Mouse (Mus musculus) heart, adult 9 months (tissue): Measurements from ENCODE around the gene Sult5a1.
A peak's percentile ranks its signal among the peaks of the same experiment; 100 is the strongest.
"Not testable (repeated sequence)": the region's sequence is repeated elsewhere in the genome, so short reads cannot be mapped to it uniquely, and the experiment has no call there.

Experiments used
- DNase-seq, 2 experiments: peaks; one replicate each; pipeline ENCODE4 v3.0.0; 2022; ENCODE audit warnings: low spot score in 2 of 2

Sult5a1 gene

DNA sequence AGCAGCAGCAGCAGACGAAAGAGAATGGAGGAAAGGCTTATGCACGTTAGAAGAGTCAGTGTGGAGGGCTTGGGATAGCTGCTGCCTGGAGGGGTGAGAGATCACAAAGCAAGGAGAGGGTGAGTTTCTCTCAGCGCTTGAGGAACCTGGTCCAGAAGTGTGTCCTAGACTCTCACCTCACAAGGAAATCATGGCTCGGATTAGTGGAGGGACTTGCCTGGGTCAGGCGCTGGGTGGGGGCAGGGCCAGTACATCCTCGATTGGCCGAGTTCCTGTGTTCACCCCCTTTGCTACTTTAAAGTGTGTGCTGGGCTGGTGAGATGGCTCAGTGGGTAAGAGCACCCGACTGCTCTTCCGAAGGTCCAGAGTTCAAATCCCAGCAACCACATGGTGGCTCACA lies 22.3 kb downstream of the Sult5a1 start:
- DNase-seq = no peak

DNA sequence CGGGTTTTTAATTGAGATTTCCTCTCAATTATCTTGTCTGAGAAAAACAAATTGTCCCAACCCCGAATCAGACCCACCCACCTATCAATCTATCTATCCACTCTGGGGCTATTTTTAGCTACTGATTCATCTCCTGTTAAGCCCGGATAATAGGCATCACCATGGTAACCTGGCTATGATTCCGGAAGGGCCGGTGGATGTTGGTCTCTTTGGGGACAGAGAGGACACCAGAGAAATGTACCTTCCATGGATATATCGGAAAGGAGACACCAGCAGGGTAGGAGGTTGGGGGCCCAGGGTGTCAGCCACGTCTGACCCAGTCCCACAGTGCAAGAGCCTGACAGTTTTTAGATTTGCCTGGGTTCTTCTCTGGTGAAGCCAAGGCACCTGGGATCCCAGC lies 22.7 kb downstream of the Sult5a1 start:
- DNase-seq = no peak

DNA sequence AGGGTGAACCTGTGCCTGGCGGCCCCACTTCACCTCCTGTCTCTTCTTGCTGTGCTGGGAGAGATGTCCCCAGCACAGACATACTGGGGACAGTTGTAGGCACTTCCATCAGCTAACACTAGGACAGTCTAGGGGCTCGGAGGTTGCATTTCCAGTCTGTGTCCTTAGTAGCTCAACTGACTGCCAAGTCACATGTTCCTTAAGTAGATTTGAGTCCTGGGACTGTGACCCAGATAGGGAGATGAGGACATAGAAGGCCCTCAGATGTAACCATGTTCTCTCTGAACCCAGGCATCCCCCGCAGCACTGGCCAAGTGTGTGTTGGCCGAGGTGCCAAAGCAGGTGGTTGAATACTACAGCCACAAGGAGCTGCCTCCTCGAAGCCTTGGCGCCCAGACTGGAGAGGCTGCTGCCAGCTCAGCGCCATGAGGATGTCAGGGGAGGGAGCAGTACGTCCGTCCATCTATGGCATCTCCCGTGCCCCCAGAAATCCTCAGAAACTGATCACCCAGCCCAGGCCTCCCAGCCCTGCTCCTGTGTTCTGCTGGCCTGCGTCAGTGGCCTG lies 23.9 kb downstream of the Sult5a1 start:
- no peak for DNase-seq

DNA sequence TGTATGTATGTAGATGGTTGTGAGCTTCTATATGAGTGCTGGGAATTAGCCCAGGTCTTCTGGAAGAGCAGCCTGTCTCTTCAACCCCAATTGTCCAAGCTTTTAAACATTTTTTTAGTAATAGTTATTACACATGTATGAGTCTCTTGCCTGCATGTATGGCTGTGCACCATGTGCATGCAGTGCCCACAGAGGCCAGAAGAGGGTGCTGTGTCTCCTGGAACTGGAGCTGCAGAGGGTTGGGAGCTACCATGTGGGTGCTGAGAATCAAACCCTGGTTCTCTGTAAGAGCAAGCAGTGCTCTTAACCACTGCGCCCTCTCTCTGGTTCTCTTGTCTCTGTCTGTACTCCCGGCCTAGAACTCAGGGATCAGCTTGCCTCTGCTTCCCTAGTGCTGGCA lies 25.2 kb downstream of the Sult5a1 start:
- DNase-seq = no peak

DNA sequence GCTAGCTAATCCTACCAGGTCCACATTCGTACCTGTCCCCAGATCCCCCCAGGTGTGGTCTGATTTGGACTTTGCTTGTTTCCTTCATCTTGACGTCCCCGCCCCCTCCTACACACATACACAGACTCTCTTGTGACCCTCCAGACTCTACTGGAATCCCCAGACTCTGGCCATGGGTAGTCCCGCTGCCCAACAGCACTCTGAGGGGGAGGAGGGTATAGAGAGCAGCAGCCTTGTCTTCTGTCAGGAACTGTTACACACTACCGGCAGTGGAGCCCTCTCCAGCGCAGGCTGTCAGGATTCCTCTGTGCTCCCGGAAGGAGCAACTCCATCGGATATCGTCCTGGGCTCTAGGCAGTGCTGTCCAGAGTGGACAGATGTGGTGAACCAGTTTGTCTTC lies 27.1 kb downstream of the Sult5a1 start:
- DNase-seq = peak in 1 of 2 experiments; percentile 28

DNA sequence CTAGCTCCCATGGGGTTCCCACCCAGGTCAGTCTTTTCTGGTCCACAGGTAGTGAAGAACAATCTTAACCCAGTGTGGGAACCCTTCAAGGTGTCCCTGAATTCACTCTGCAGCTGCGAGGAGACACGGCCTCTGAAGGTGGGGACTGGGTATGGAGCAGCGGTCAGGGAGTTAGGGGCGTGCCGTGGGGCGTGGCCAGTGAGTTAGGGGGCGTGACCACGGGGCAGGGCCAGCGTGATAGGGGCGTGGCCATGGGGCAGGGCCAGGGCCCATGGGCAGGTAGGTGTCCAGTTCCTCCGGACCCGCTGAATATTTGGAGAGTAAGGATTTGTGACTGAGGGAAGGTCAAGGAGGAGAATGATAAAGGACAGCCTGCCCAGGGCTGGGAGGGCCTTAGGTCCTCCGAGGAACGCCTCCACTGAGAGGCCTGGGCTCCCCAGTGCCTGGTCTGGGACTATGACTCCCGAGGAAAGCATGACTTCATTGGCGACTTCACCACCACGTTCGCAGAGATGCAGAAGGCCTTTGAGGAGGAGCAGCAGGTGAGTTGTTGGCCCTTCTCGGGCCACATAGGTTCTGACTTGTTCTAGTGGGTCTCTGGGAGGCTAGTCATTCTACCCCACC lies 31.8 kb downstream of the Sult5a1 start:
- DNase-seq = no peak

DNA sequence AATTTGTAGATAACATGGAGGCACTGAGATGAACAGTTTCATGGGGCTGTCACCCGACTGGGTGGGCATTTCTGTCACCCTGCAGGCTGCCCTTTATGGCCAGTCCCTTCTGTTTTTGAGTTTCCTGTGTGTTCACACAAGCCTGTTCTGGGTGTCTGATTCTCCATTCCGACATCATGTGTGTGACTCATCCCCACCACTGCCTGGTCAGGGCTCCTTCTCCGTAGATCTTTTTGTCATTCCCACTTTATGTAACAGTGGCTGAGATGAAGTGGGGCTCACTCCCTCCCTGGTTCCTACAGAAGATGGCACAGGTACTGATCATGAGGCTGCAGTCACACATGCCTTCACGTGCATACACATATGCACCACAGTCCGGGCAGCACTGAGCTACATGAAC lies 35.4 kb downstream of the Sult5a1 start:
- DNase-seq = no peak

DNA sequence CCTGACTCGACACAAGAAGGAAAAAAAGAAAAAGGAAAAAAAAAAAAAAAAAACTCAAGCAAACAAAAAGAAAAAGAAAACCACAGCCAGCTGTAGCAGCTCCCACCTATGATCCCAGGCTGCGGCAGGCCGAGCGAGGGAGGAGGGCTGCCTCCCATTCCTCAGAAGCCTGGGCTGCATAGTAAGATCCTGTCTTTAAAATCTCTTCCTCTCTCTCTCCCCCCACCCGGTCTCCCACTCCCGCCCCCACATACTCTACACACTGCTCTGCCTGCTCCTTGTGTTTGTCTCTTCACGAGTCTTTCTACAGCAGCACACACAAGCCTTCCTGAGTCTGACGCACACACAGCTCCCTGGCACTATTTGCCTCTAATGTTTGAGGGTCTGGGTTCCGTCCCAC lies 36.1 kb downstream of the Sult5a1 start:
- no peak for DNase-seq

DNA sequence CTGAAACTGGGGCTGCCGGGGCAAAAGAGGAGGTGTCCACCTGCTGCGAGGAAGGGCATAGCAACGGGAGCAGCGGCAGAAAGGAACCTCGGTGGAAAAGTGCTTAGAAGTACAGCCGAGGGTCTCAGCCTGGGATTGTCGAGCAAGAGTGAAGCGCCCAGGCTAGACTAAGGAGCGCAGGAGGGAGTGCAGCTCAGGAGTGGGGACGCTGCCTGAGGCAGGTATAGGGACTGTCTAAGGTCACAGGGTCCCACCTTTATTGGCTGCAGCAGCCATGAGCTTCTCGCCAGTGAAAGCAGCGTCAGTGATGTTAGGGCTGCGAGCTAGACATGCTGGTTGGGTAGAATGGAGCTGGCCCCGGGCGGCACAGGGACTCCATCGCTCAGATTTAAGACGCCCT lies 40.4 kb downstream of the Sult5a1 start:
- no peak for DNase-seq

DNA sequence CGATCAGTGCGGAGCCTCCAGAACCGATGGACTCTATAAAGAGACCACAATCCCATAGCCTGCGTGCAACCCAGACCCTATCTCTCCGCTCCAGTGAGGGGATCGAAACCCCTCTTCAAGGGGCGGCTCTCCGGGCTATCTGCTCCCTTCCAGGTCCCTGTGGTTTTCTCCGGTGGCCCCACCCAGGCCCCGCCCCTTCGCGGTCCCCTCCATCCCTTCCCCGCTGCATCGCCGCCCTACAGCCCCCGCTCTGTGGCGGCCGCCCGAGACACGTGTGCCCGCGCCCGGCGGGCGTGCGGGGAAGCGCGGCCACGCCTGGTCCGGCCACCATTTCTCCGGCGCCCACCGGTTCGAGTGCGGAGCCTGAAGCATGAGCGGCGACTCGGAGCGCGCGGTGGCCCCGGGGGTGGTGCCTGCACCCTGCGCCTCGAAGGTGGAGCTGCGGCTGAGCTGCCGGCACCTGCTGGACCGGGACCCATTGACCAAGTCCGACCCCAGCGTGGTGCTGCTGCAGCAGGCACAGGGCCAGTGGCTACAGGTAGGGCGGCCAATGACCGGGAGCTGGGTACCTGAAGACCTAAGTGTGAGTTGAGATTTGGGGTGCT lies 40.9 kb downstream of the Sult5a1 start, which contains the start of gene Cpne7:
Gene Cpne7, plus strand, starts transcription at position 248 of the 605 bp plus-strand sequence.
- no peak for DNase-seq

DNA sequence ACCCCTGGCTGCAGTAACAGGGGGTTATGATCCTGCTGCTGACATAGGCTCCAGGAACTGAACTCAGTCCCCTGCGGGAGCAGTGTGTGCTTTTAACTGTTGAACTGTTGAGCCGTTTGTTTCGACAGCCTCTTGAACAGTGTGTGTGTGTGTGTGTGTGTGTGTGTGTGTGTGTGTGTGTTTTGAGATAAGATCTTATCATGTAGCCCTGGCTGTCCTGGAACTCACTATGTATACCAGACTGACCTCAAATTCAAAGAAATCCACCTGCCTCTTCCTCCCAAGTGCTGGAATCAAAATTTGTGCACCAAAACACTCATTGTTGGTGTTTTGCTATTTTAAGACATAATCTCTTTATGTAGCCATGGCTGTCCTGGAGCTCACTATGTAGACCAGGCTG lies 43.5 kb downstream of the Sult5a1 start:
- no peak for DNase-seq

DNA sequence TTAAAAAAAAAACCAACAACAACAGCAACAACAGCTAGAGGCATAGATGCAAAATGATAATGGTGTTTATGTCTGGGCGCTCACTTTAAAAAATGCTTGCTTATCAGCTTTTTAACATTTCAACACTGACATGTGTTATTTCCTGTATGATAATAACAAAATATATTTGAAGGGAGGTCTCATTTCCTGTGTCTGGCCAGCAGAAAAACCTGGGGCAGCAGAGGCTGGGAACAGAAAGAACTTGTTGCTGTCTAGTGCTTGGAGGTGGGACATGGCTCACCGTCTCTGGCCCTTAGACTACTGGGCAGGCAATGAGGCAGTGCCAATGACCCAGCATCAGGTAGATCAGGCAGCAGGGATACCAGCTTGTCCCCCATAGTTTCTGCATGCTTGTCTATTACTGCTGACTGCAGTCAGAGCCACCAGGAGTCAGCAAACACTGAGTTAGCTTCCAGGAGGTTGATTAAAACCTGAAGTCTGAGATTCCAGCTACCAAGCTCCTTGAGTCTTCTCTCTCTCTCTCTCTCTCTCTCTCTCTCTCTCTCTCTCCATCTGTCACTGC lies 44.1 kb downstream of the Sult5a1 start:
- DNase-seq = no peak

DNA sequence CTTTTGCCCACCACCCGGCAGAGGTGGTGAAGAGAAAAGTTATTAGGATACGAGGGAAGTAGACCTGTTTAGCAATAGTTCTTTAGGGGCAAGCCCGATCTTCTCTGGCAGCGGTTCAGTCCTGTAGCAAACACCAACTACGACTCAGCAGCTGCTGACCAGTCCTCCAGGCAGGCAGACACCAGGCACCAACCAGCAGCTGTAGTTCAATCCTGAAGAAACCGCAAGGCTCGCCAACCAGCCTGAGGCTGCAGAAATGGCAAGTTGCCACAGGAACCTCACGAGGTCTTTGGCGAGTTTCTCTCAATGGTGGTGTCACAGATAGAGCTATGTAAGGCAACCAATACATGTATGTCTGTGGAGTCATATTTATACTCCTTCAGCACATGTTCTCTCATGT lies 45.2 kb downstream of the Sult5a1 start:
- no peak for DNase-seq

DNA sequence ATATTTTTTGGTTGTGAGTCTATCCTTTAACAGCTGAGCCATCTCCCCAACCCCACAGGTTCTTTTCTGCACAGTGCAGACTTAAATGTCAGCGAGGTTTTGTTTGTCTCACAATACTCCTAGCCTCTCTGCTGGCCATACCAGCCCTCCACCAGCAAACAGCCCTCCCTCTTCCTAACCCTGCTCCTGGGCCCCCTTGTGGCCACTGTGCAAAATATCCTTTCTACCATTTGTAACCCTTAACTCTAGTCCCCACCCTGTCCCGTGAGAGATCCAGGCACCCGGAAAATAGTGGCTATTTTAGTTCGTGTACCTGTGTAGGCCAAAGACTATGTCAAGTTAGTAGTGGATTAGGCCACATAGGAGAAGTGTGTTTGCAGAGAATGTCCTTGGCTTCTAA lies 47.5 kb downstream of the Sult5a1 start:
- no peak for DNase-seq

DNA sequence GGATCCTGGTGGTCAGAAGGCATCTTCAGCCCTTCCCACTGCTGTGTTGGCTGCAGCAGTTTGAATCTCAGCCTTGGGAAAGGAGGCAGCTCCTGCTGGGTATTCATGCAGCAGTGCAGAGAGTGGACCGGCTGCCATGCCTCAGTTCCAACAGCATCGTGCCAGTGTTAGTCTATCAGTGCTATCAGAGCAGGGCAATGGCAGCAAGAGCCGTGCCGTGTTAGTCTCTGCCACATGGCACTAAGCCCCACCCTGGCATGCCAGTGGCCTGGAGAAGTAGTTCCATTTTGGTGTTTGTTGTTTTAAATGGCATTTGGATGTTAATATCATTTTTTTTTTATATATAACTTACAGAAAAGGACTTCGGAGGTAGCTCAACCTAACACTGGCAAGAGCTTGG lies 49.2 kb downstream of the Sult5a1 start:
- no peak for DNase-seq

DNA sequence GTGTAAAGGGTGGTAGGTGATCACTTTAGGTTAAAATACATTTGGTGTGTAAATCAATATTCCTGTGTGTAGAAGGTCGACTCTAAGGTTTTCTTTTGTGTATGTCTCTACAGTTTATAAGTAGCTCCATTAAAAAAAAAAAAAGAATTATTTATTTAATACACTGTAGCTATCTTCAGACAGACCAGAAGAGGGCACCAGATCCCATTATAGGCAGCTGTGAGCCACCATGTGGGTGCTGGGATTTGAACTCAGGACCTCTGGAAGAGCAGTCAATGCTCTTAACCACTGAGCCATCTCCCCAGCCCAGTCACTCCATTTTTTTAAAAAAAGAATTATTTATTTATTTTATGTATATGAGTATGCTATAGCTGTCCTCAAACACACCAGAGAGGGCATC lies 50.1 kb downstream of the Sult5a1 start:
- no peak for DNase-seq

DNA sequence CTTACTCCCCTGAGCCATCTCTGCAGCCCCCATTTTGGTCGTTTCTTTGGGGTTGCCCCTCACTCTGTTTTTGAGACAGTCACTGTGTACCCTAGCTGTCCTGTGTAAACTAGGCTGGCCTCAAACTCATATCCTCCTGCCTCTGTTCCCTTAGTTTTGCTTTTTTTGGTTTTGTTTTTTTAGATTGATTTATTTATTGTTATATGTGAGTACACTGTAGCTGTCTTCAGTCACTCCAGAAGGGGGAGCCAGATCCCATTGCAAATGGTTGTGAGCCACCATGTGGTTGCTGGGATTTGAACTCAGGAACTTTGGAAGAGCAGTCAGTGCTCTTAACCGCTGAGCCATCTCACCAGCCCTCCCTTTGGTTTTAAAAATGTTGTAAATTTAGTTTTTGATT lies 51.6 kb downstream of the Sult5a1 start:
- no peak for DNase-seq

DNA sequence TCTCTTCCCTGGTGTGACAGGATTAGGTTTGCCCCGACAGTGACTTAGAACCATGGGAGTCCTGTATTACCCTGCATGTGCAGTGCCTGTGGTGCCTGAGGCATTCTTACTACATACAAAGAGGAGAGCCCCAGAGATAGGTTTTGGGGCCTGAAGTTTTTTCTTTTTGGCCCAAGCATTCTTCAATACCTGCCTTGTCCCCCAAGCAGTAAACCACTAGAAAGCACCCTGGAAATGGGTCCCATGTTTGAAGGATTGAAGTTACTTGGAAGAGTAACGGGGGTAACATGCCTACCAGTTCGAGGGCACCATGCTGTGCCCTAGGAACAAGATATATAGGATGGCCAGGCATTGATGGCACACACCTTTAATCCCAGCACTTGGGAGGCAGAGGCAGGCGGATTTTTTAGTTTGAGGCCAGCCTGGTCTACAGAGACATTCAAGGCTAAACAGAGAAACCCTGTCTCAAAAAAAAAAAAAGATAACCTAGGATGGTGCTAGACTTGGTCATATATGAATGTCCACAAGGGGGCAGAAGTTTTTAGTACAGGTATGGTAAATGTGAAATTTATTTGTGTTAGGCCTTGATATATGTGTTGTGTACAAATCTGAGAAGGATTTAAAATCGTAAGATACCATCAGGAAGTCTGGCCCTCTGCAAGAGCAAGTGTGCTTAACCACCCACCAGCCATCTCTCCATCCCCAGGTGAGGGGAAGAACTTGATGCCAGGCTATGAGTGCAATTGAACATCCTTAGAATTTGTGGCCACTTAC lies 52.4 kb downstream of the Sult5a1 start:
- peak in 1 of 2 experiments; percentile 26 for DNase-seq

DNA sequence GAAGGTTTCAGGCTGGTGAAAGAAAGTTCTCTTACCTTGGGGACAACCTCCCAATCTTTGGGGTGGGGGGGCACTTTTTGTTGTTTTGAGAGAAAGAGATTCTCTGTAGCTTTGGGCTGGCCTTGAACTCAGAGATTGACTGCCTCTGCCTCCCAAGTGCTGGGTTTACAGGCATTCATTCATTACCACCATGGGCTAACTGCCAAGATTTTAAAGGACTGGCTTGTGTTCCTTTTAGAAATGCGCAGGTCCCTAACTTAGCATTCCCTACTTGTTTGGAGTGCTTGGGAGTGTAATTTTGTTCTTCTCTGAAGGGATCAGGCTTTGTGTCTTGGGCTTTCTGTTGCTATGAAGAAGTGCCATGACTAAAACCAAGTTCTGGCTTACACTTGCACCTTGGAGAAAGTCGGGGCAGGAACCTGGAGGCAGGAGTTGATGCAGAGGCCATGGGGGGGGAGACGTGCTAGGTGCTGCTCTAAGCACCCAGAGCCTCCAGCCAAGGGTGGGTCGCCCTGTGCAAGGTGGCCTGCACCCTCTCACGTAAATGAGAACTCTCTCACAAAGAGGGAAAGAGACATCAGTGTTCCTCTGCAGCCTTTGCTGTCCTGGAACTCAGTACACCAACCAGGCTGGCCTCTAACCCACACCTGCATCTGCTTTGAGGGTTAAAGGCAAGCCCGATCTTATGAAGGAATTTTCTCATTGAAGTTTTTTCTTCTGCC lies 53.9 kb downstream of the Sult5a1 start:
- no peak for DNase-seq

DNA sequence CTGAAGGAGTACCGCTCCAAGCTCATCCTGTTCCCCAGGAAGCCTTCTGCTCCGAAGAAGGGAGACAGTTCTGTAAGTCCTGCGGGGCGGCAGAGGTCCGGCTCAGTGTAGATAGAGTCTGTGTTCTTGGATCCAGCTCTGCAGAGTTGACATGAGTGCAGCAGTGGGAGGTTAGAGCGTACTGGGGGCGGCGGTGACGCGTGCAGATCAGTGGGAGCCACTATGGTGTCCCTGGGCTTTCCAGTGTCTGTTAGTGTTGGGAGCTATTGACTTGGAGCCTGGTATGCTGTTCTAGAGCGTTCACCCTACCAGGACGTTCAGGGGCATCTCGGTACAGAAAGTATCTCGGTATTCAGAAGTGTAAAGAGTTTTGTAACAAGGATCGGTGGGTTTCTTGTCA lies 54.8 kb downstream of the Sult5a1 start:
- no peak for DNase-seq

DNA sequence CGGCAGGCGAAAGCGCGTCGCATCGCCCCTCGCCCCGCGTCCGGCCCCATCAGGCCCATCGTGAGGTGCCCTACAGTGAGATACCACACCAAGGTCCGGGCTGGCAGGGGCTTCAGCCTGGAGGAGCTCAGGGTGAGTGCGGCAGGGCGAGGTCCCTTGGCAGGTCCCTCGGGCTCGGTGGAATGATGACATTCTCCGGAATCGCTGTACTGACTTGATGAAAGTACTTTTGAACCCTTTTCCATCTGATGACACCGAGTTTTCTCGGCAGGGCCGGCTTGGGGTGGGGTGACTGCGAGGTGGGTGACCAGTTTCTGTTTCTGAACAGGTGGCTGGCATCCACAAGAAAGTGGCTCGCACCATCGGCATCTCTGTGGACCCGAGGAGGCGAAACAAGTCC lies 55.3 kb downstream of the Sult5a1 start:
- DNase-seq = not testable (repeated sequence)
